Mouse (Mus musculus): ENCODE results near the gene Ugt1a1. TPM values are rescaled to one million over a fixed set of nuclear protein-coding genes. Genes with fewer than 3 reads are reported as not detected.
"Not testable (repeated sequence)": the region's sequence is repeated elsewhere in the genome, so short reads cannot be mapped to it uniquely, and the experiment has no call there.

Gene Ugt1a1
- polyA plus RNA-seq (2011; ENCODE audit: insufficient read length, low read depth, missing spikeins) = not detected in 2 replicates

- Histone ChIP-seq H3K27ac (ENCODE audit: insufficient read depth, low read length) (no peak within 1 kb of the TSS), H3K4me1 (ENCODE audit: control insufficient read depth, insufficient read depth, low read length) (no peaks in the 10 kb centered on the region), H3K4me3 (ENCODE audit: insufficient read depth, low read length) (no peak within 1 kb of the TSS)
- no peak for TF ChIP-seq CTCF (IDR thresholded peaks at IDR 0.05; ENCODE audit: borderline replicate concordance, insufficient read depth, low read length)
- no peak for TF ChIP-seq POLR2A (IDR thresholded peaks at IDR 0.05; ENCODE audit: low read depth, low read length)
Measured at GRCm38 (mm10) chr1:88211812-88212211, at the start of gene Ugt1a1. Ugt1a1 (plus strand) TSS chr1:88211959.

DNA sequence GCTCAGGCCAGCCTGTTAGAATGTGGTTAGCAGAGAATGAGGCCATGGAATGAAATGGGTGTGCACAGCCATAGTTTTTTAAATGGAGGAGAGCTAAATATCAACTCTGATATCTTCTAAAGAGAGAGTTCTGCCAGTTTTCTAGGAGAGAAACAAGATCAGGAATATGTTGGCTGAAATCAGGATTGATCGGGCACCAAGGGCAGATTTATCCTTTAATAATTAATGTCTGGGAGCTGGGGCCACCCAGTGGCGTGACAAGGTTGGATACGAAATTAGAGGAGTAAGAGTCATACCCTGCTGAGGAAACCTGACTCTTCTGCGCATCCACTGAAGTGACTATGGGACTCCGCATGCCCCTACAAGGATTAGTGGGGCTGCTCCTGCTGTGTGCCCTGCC, 46.0 kb upstream of the Ugt1a1 start, which contains the start of gene Ugt1a5:
Gene Ugt1a5 (plus strand): TSS at position 302 of the 400 bp plus-strand sequence.
- no peak within 1 kb of the TSS for H3K27ac ChIP-seq (ENCODE audit: insufficient read depth, low read length)
- H3K4me1 ChIP-seq (ENCODE audit: control insufficient read depth, insufficient read depth, low read length) = no peaks in the 10 kb centered on the region
- H3K4me3 ChIP-seq (ENCODE audit: insufficient read depth, low read length) = no peak within 1 kb of the TSS
- TF ChIP-seq POLR2A (IDR thresholded peaks at IDR 0.05; ENCODE audit: low read depth, low read length) (no peak), CTCF (IDR thresholded peaks at IDR 0.05; ENCODE audit: borderline replicate concordance, insufficient read depth, low read length) (no peak)

GRCm38 (mm10) chr1:88172190-88172589, 39.6 kb upstream of the Ugt1a1 start:
- not testable (repeated sequence) for H3K4me1 ChIP-seq (ENCODE audit: control insufficient read depth, insufficient read depth, low read length)

GRCm38 (mm10) chr1:88179657-88180056, 32.1 kb upstream of the Ugt1a1 start:
- H3K27ac ChIP-seq (ENCODE audit: insufficient read depth, low read length) = no peak overlapping the region
- no peaks in the 10 kb centered on the region for H3K4me1 ChIP-seq (ENCODE audit: control insufficient read depth, insufficient read depth, low read length)
- TF ChIP-seq POLR2A (IDR thresholded peaks at IDR 0.05; ENCODE audit: low read depth, low read length) = no peak
- no peak for TF ChIP-seq CTCF (IDR thresholded peaks at IDR 0.05; ENCODE audit: borderline replicate concordance, insufficient read depth, low read length)
- H3K4me3 ChIP-seq (ENCODE audit: insufficient read depth, low read length) = no peak overlapping the region

More at GRCm38 (mm10) chr1:88172190-88172589, 39.6 kb upstream of the Ugt1a1 start:
- H3K27ac ChIP-seq (ENCODE audit: insufficient read depth, low read length); H3K4me3 ChIP-seq (ENCODE audit: insufficient read depth, low read length): not testable (repeated sequence)

DNA sequence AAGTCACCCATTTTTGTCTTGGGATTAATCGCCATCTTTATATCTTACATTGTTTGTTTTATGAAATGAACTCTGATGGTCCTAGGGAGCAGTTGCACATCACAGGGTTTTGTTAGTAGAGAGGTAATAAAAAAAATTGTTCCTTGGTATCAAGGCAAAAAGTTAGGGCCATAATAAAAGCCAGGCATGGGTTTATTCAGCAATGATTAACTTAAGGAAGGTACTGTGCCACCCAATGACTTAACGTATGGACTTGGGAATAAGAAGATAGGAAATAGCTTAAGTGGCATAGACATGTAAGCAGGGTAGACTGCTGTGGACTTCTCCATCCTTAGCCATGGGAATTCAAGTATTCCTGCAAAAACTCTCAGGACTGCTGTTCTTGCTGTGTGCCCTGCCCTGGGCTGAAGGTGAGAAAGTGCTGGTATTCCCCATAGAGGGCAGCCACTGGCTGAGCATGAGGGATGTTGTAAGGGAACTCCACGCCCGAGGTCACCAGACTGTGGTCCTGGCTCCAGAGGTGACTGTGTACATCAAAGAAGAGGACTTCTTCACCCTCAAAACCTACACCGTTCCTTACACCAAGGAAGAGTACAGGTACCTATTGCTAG, 25.3 kb upstream of the Ugt1a1 start:
- no peak overlapping the region for H3K4me3 ChIP-seq (ENCODE audit: insufficient read depth, low read length)
- TF ChIP-seq POLR2A (IDR thresholded peaks at IDR 0.05; ENCODE audit: low read depth, low read length) (no peak), CTCF (IDR thresholded peaks at IDR 0.05; ENCODE audit: borderline replicate concordance, insufficient read depth, low read length) (no peak)

GRCm38 (mm10) chr1:88192136-88192535, 19.6 kb upstream of the Ugt1a1 start:
- H3K27ac ChIP-seq (ENCODE audit: insufficient read depth, low read length) = no peak overlapping the region
- no peaks in the 10 kb centered on the region for H3K4me1 ChIP-seq (ENCODE audit: control insufficient read depth, insufficient read depth, low read length)
- H3K4me3 ChIP-seq (ENCODE audit: insufficient read depth, low read length) = no peak overlapping the region
- no peak for TF ChIP-seq CTCF (IDR thresholded peaks at IDR 0.05; ENCODE audit: borderline replicate concordance, insufficient read depth, low read length)
- no peak for TF ChIP-seq POLR2A (IDR thresholded peaks at IDR 0.05; ENCODE audit: low read depth, low read length)

More for the DNA sequence above, 25.3 kb upstream of the Ugt1a1 start:
- no peak overlapping the region for H3K27ac ChIP-seq (ENCODE audit: insufficient read depth, low read length)
- no peaks in the 10 kb centered on the region for H3K4me1 ChIP-seq (ENCODE audit: control insufficient read depth, insufficient read depth, low read length)

- H3K27ac ChIP-seq (ENCODE audit: insufficient read depth, low read length) = no peak overlapping the region
- H3K4me3 ChIP-seq (ENCODE audit: insufficient read depth, low read length) = no peak overlapping the region
- H3K4me1 ChIP-seq (ENCODE audit: control insufficient read depth, insufficient read depth, low read length) = no peaks in the 10 kb centered on the region
- no peak for TF ChIP-seq CTCF (IDR thresholded peaks at IDR 0.05; ENCODE audit: borderline replicate concordance, insufficient read depth, low read length)
- no peak for TF ChIP-seq POLR2A (IDR thresholded peaks at IDR 0.05; ENCODE audit: low read depth, low read length)
Measured at GRCm38 (mm10) chr1:88195687-88196086, 16.1 kb upstream of the Ugt1a1 start.

- H3K4me1 ChIP-seq (ENCODE audit: control insufficient read depth, insufficient read depth, low read length) = no peaks in the 10 kb centered on the region
- TF ChIP-seq POLR2A (IDR thresholded peaks at IDR 0.05; ENCODE audit: low read depth, low read length) (no peak), CTCF (IDR thresholded peaks at IDR 0.05; ENCODE audit: borderline replicate concordance, insufficient read depth, low read length) (no peak)
- no peak overlapping the region for H3K4me3 ChIP-seq (ENCODE audit: insufficient read depth, low read length)
- H3K27ac ChIP-seq (ENCODE audit: insufficient read depth, low read length) = no peak overlapping the region
Measured at GRCm38 (mm10) chr1:88197443-88197842, 14.3 kb upstream of the Ugt1a1 start.

GRCm38 (mm10) chr1:88199996-88200395, 11.8 kb upstream of the Ugt1a1 start:
- no peak overlapping the region for H3K27ac ChIP-seq (ENCODE audit: insufficient read depth, low read length)
- no peak for TF ChIP-seq CTCF (IDR thresholded peaks at IDR 0.05; ENCODE audit: borderline replicate concordance, insufficient read depth, low read length)
- TF ChIP-seq POLR2A (IDR thresholded peaks at IDR 0.05; ENCODE audit: low read depth, low read length) = no peak
- no peaks in the 10 kb centered on the region for H3K4me1 ChIP-seq (ENCODE audit: control insufficient read depth, insufficient read depth, low read length)
- no peak overlapping the region for H3K4me3 ChIP-seq (ENCODE audit: insufficient read depth, low read length)

- Histone ChIP-seq H3K27ac (ENCODE audit: insufficient read depth, low read length) (no peak within 1 kb of the TSS), H3K4me1 (ENCODE audit: control insufficient read depth, insufficient read depth, low read length) (no peaks in the 10 kb centered on the region), H3K4me3 (ENCODE audit: insufficient read depth, low read length) (no peak within 1 kb of the TSS)
- TF ChIP-seq POLR2A (IDR thresholded peaks at IDR 0.05; ENCODE audit: low read depth, low read length) (no peak), CTCF (IDR thresholded peaks at IDR 0.05; ENCODE audit: borderline replicate concordance, insufficient read depth, low read length) (no peak)
Measured at GRCm38 (mm10) chr1:88200456-88200855, 11.3 kb upstream of the Ugt1a1 start, which contains the start of gene Ugt1a2. Ugt1a2 (plus strand) TSS chr1:88200601.

Measured in embryonic fibroblast, embryonic 13.5 days (primary cell).